Mouse (Mus musculus) neutrophil, adult 5-6 weeks (primary cell): Measurements from ENCODE around the gene Gm7029. TPM values are rescaled to one million over a fixed set of nuclear protein-coding genes. Genes with fewer than 3 reads are reported as not detected.

ENCODE experiments used
- total RNA-seq: library from RNA; stranded (forward); fragments of 200-1000 nt; gene quantifications from 2 replicates; pipeline ENCODE4 v1.2.3, GENCODE M21; 2017

Gm7029 gene
- total RNA-seq, 1 experiment from 2014 or later: not detected

Other genes starting within 250 kb of the Gm7029 start
- gene Zfp414, start 244.7 kb upstream of the Gm7029 start, total RNA-seq: 35.3 and 40.5 TPM in 2 replicates
- 64.7 and 68.6 TPM in 2 replicates for gene Pram1, start 235.8 kb upstream of the Gm7029 start, total RNA-seq
- 247 and 353 TPM in 2 replicates for gene Hnrnpm, start 187.0 kb upstream of the Gm7029 start, total RNA-seq
- gene March2, start 155.2 kb upstream of the Gm7029 start, total RNA-seq: 62.6 and 68.3 TPM in 2 replicates
- 33.9 and 50.0 TPM in 2 replicates for gene Rab11b, start 113.3 kb upstream of the Gm7029 start, total RNA-seq
- gene Angptl4, start 92.0 kb upstream of the Gm7029 start, total RNA-seq: 2.3 TPM in 1 of 2 replicates, not detected in the other
- 3.1 and 4.0 TPM in 2 replicates for gene Kank3, start 63.3 kb upstream of the Gm7029 start, total RNA-seq
- 701 and 811 TPM in 2 replicates for gene Rps28, start 49.3 kb upstream of the Gm7029 start, total RNA-seq
- 138 and 155 TPM in 2 replicates for gene Ndufa7, start 49.3 kb upstream of the Gm7029 start, total RNA-seq
- gene Cd320, start 30.7 kb upstream of the Gm7029 start, total RNA-seq: 1.6 and 2.9 TPM in 2 replicates
- 0.86 and 3.0 TPM in 2 replicates for gene Kifc1, start 16.8 kb downstream of the Gm7029 start, total RNA-seq
- gene Platr17, start 31.3 kb downstream of the Gm7029 start, total RNA-seq: 0.93 TPM in 1 of 2 replicates, not detected in the other
- 74.4 and 81.8 TPM in 2 replicates for gene Daxx, start 35.6 kb downstream of the Gm7029 start, total RNA-seq
- 198 and 225 TPM in 2 replicates for gene Tapbp, start 42.1 kb downstream of the Gm7029 start, total RNA-seq
- 39.3 and 41.3 TPM in 2 replicates for gene Zbtb22, start 42.1 kb downstream of the Gm7029 start, total RNA-seq
- 146 and 180 TPM in 2 replicates for gene Rgl2, start 55.7 kb downstream of the Gm7029 start, total RNA-seq
- 63.5 and 71.6 TPM in 2 replicates for gene Pfdn6, start 66.5 kb downstream of the Gm7029 start, total RNA-seq
- gene Wdr46, start 66.8 kb downstream of the Gm7029 start, total RNA-seq: 16.1 and 24.2 TPM in 2 replicates
- 7.1 and 7.7 TPM in 2 replicates for gene B3galt4, start 77.7 kb downstream of the Gm7029 start, total RNA-seq
- 31.5 and 40.8 TPM in 2 replicates for gene Vps52, start 82.0 kb downstream of the Gm7029 start, total RNA-seq
- 780 and 810 TPM in 2 replicates for gene Rps18, start 82.2 kb downstream of the Gm7029 start, total RNA-seq
- gene H2-K1, start 126.5 kb downstream of the Gm7029 start, total RNA-seq: 1,803 and 2,030 TPM in 2 replicates
- 14.8 and 24.3 TPM in 2 replicates for gene Ring1, start 150.8 kb downstream of the Gm7029 start, total RNA-seq
- gene H2-Ke6, start 154.2 kb downstream of the Gm7029 start, total RNA-seq: 89.7 and 114 TPM in 2 replicates
- 65.5 and 69.1 TPM in 2 replicates for gene Slc39a7, start 157.8 kb downstream of the Gm7029 start, total RNA-seq
- gene Rxrb, start 158.0 kb downstream of the Gm7029 start, total RNA-seq: 65.3 and 70.2 TPM in 2 replicates
- gene Col11a2, start 165.6 kb downstream of the Gm7029 start, total RNA-seq: 10.4 and 13.0 TPM in 2 replicates
- 119 and 138 TPM in 2 replicates for gene H2-Oa, start 218.5 kb downstream of the Gm7029 start, total RNA-seq
- gene H2-DMa, start 245.7 kb downstream of the Gm7029 start, total RNA-seq: 221 and 234 TPM in 2 replicates
- gene Brd2, start 248.8 kb downstream of the Gm7029 start, total RNA-seq: 714 and 721 TPM in 2 replicates